9 mouse cellular contexts compared by ENCODE assay signal in genomic region chr6:90728491-90728931, GRCm38 (mm10).
DNase-seq lines count a peak whose midpoint lies in the region; ATAC-seq and TF ChIP-seq lines count a peak whose summit lies in the region.
"Had no signal": no experiment of that assay in that cellular context is flagged by ENCODE, and none has a peak within 500 bp of the region (broad histone marks: within the 10 kb centered on the region; RNA-seq: fewer than 3 reads in every experiment).

No protein-coding gene starts in this region.

- H3K9me3 ChIP-seq in intestine, postnatal 0 days (ENCODE audit: control insufficient read depth), result no peaks in the 10 kb centered on the region
- H3K9me3 ChIP-seq: megakaryocyte, embryonic 14.5 days had no signal

- peak; percentile 85 to 96 for DNase-seq in adrenal gland, adult (ENCODE audit: inconsistent age in 2 of 2, low spot score in 1 of 2)
- DNase-seq in embryo, embryonic 11 days, result peak; percentile 85
- peak; percentile 99 for DNase-seq in heart, adult 11 months
- DNase-seq in left cerebral cortex, postnatal 25 days (ENCODE audit: low spot score in 2 of 2), result peak; percentile 78 to 82
- DNase-seq in mesoderm, embryonic 11.5 days (ENCODE audit: low read depth, low spot score), result peak; percentile 79
- peak; percentile 76 for DNase-seq in right cerebral cortex, postnatal 14 days
- DNase-seq in urinary bladder, postnatal 14 days (ENCODE audit: low spot score), result peak; percentile 90

- no peak overlapping the region for H3K4me2 ChIP-seq in intestine, postnatal 0 days (replicated peaks; ENCODE audit: low read depth)

- 0 out of 2 replicates have a peak, but pooled peaks cover 7% of the 10 kb centered on the region for H3K4me1 ChIP-seq in intestine, postnatal 0 days (replicated peaks; ENCODE audit: control insufficient read depth, insufficient read depth, low read length)

- intact Hi-C loops in left cerebral cortex, postnatal 25 days (cut with DNase I), result loop anchor here (2.0 to 5.0 kb wide), 2 partner anchors 74 to 121 kb away; no protein-coding TSS in a partner anchor

- WGBS in intestine, postnatal 0 days, result 5% methylated on average over 1 of the region's 1 CpGs

- H3K27ac ChIP-seq in intestine, postnatal 0 days (ENCODE audit: low read depth, low read length), result no peak overlapping the region

- no peaks in the 10 kb centered on the region for H3K36me3 ChIP-seq in intestine, postnatal 0 days (ENCODE audit: control insufficient read depth, insufficient read depth)

- H3K27me3 ChIP-seq in intestine, postnatal 0 days (replicated peaks; ENCODE audit: control insufficient read depth, insufficient read depth, low read length), result no peaks in the 10 kb centered on the region
- H3K27me3 ChIP-seq: megakaryocyte, embryonic 14.5 days had no signal

- ATAC-seq in intestine, postnatal 0 days, result peak; percentile 68

- TF ChIP-seq CTCF in intestine, postnatal 0 days (IDR thresholded peaks at IDR 0.05; ENCODE audit: low read depth), result peak; percentile 99

- no peak overlapping the region for H3K4me3 ChIP-seq in intestine, postnatal 0 days (ENCODE audit: low read depth, low read length)
- H3K4me3 ChIP-seq: megakaryocyte, embryonic 14.5 days had no signal

- 0 out of 2 replicates have a peak overlapping the region, but pooled peaks have one; percentile 4 for H3K9ac ChIP-seq in intestine, postnatal 0 days (ENCODE audit: low read depth, low read length)
